Mouse (Mus musculus) E14TG2a.4 (cell line): ENCODE results near the gene Cr2.
"Not testable (repeated sequence)": the region's sequence is repeated elsewhere in the genome, so short reads cannot be mapped to it uniquely, and the experiment has no call there.

Experiments used
- H3K27me3 ChIP-seq: 2 replicates; pipeline ENCODE4 v1.6.1; 2014; ENCODE audit warnings: low read length, control low read depth; ENCODE audit not compliant: insufficient read depth
- H3K36me3 ChIP-seq: 2 replicates; pipeline ENCODE4 v1.6.1; 2014; ENCODE audit warnings: low read length, control low read depth; ENCODE audit not compliant: insufficient read depth
- H3K4me1 ChIP-seq: replicated peaks from 2 replicates; pipeline ENCODE4 v1.6.1; 2014; ENCODE audit warnings: low read depth, low read length, control low read depth
- H3K4me3 ChIP-seq: replicated peaks from 2 replicates; pipeline ENCODE4 v1.5.1; 2014; ENCODE audit warnings: mild to moderate bottlenecking, low read length
- H3K9me3 ChIP-seq: 2 replicates; pipeline ENCODE4 v1.6.1; 2014; ENCODE audit warnings: low read length, control low read depth
- CTCF ChIP-seq: conservative IDR thresholded peaks from 2 replicates; pipeline ENCODE4 v1.5.1; 2014; ENCODE audit warnings: low read length
- NANOG ChIP-seq: IDR thresholded peaks from 2 replicates; pipeline ENCODE4 v1.6.1; 2014; ENCODE audit warnings: borderline replicate concordance, low read length, mixed read lengths
- POU5F1 ChIP-seq: IDR thresholded peaks from 2 replicates; pipeline ENCODE4 v1.6.1; 2014; ENCODE audit warnings: low read length, borderline replicate concordance

Cr2 gene

GRCm38 (mm10) chr1:195175980-195176931, at the start of gene Cr2:
Gene Cr2 (minus strand): TSS chr1:195176716.
- no peak for TF ChIP-seq CTCF
- no peak for TF ChIP-seq POU5F1
- no peak for TF ChIP-seq NANOG
- Histone ChIP-seq H3K4me3 (peak within 1 kb of the TSS; percentile 41; the same call in 1 of the 2 replicates), H3K36me3 (no peaks in the 10 kb centered on the region), H3K4me1 (peaks cover 4% of the 10 kb centered on the region; the same call in 1 of the 2 replicates), H3K9me3 (no peaks in the 10 kb centered on the region), H3K27me3 (peaks cover 9% of the 10 kb centered on the region; the same call in 1 of the 2 replicates)

GRCm38 (mm10) chr1:195221781-195222180, 45.3 kb upstream of the Cr2 start:
- Histone ChIP-seq H3K27me3 (no peaks in the 10 kb centered on the region), H3K36me3 (no peaks in the 10 kb centered on the region), H3K4me3 (no peak overlapping the region), H3K4me1 (no peaks in the 10 kb centered on the region), H3K9me3 (no peaks in the 10 kb centered on the region)
- no peak for TF ChIP-seq CTCF

- Histone ChIP-seq H3K4me3 (peak overlapping the region; percentile 67), H3K27me3 (peaks cover 12% of the 10 kb centered on the region)
- not testable (repeated sequence) for H3K36me3 ChIP-seq, H3K4me1 ChIP-seq, H3K9me3 ChIP-seq
These were observed 36.3 kb upstream of the Cr2 start for GRCm38 (mm10) chr1:195212851-195213250.

- no peaks in the 10 kb centered on the region for H3K4me1 ChIP-seq
- no peaks in the 10 kb centered on the region for H3K36me3 ChIP-seq
- no peaks in the 10 kb centered on the region for H3K27me3 ChIP-seq
- no peaks in the 10 kb centered on the region for H3K9me3 ChIP-seq
- H3K4me3 ChIP-seq: no peak overlapping the region
- TF ChIP-seq NANOG (no peak), CTCF (no peak), POU5F1 (no peak)
These were observed 8.2 kb upstream of the Cr2 start for GRCm38 (mm10) chr1:195184746-195185145.

GRCm38 (mm10) chr1:195164996-195165755, 11.3 kb downstream of the Cr2 start:
- Histone ChIP-seq H3K9me3 (no peaks in the 10 kb centered on the region), H3K4me3 (no peak overlapping the region), H3K4me1 (no peaks in the 10 kb centered on the region), H3K36me3 (no peaks in the 10 kb centered on the region), H3K27me3 (0 out of 2 replicates have a peak, but pooled peaks cover 3% of the 10 kb centered on the region)
- TF ChIP-seq NANOG (no peak), POU5F1 (no peak), CTCF (no peak)

GRCm38 (mm10) chr1:195132070-195132469, 44.4 kb downstream of the Cr2 start:
- no peak for TF ChIP-seq POU5F1
- no peak for TF ChIP-seq NANOG
- no peak for TF ChIP-seq CTCF
- peaks cover 20% of the 10 kb centered on the region for H3K36me3 ChIP-seq

GRCm38 (mm10) chr1:195131675-195132015, 44.9 kb downstream of the Cr2 start:
- Histone ChIP-seq H3K36me3 (peaks cover 23% of the 10 kb centered on the region), H3K27me3 (no peaks in the 10 kb centered on the region), H3K4me1 (peaks cover 8% of the 10 kb centered on the region), H3K4me3 (peak overlapping the region; percentile 84), H3K9me3 (no peaks in the 10 kb centered on the region)
- TF ChIP-seq NANOG: no peak
- TF ChIP-seq CTCF: no peak
- TF ChIP-seq POU5F1: no peak

More at GRCm38 (mm10) chr1:195132070-195132469, 44.4 kb downstream of the Cr2 start:
- H3K27me3 ChIP-seq: no peaks in the 10 kb centered on the region
- H3K4me3 ChIP-seq: no peak overlapping the region
- no peaks in the 10 kb centered on the region for H3K9me3 ChIP-seq
- peaks cover 8% of the 10 kb centered on the region for H3K4me1 ChIP-seq

- Histone ChIP-seq H3K36me3 (peaks cover 24% of the 10 kb centered on the region), H3K4me3 (peak within 1 kb of the TSS; percentile 84), H3K9me3 (no peaks in the 10 kb centered on the region), H3K4me1 (peaks cover 8% of the 10 kb centered on the region), H3K27me3 (no peaks in the 10 kb centered on the region)
- TF ChIP-seq CTCF: no peak
- no peak for TF ChIP-seq NANOG
- no peak for TF ChIP-seq POU5F1
These were observed 45.4 kb downstream of the Cr2 start, which contains the start of gene Cr1l for GRCm38 (mm10) chr1:195130953-195131674. Gene Cr1l (minus strand): TSS chr1:195131586.
